Mouse (Mus musculus) cerebellum, postnatal 4 days (tissue): ENCODE measurements around the gene Gm20517.
"Not testable (repeated sequence)": the region's sequence is repeated elsewhere in the genome, so short reads cannot be mapped to it uniquely, and the experiment has no call there.

Source experiments
- DNase-seq, 2 experiments: peaks; one replicate each; pipeline ENCODE4 v3.0.0; 2022; ENCODE audit warnings: low spot score in 2 of 2, mixed read lengths in 1 of 2

Gene Gm20517

GRCm38 (mm10) chr17:47627791-47628190, 16.4 kb downstream of the Gm20517 start:
- no peak for DNase-seq

GRCm38 (mm10) chr17:47628851-47629676, 17.7 kb downstream of the Gm20517 start:
- peak; percentile 88 to 95 for DNase-seq

GRCm38 (mm10) chr17:47629717-47630677, 18.6 kb downstream of the Gm20517 start:
- DNase-seq = no peak

GRCm38 (mm10) chr17:47630678-47631065, 19.3 kb downstream of the Gm20517 start, which contains the start of gene Usp49:
Gene Usp49 (plus strand): TSS chr17:47630690.
- no peak for DNase-seq

GRCm38 (mm10) chr17:47632181-47632840, 20.9 kb downstream of the Gm20517 start:
- no peak for DNase-seq

GRCm38 (mm10) chr17:47633999-47634770, 22.8 kb downstream of the Gm20517 start:
- DNase-seq = no peak

- no peak for DNase-seq
Measured at GRCm38 (mm10) chr17:47642992-47643391, 31.6 kb downstream of the Gm20517 start.

GRCm38 (mm10) chr17:47646683-47647082, 35.3 kb downstream of the Gm20517 start:
- peak; percentile 33 to 58 for DNase-seq

- DNase-seq = no peak
Measured at GRCm38 (mm10) chr17:47648966-47649365, 37.6 kb downstream of the Gm20517 start.

- no peak for DNase-seq
Measured at GRCm38 (mm10) chr17:47651953-47652352, 40.6 kb downstream of the Gm20517 start.

GRCm38 (mm10) chr17:47654346-47654745, 43.0 kb downstream of the Gm20517 start:
- DNase-seq = not testable (repeated sequence)

GRCm38 (mm10) chr17:47655697-47656096, 44.3 kb downstream of the Gm20517 start:
- DNase-seq = no peak

- DNase-seq = no peak
Measured at GRCm38 (mm10) chr17:47657901-47658300, 46.5 kb downstream of the Gm20517 start.

- no peak for DNase-seq
Measured at GRCm38 (mm10) chr17:47658741-47659243, 47.4 kb downstream of the Gm20517 start.

GRCm38 (mm10) chr17:47663009-47663713, 51.8 kb downstream of the Gm20517 start:
- no peak for DNase-seq

GRCm38 (mm10) chr17:47664474-47664873, 53.1 kb downstream of the Gm20517 start:
- DNase-seq = no peak

- DNase-seq = no peak
Measured at GRCm38 (mm10) chr17:47669166-47669565, 57.8 kb downstream of the Gm20517 start.

GRCm38 (mm10) chr17:47671988-47672310, 60.6 kb downstream of the Gm20517 start:
- DNase-seq = no peak

- peak in 1 of 2 experiments; percentile 42 for DNase-seq
Measured at GRCm38 (mm10) chr17:47672311-47673111, 61.1 kb downstream of the Gm20517 start.
